Comparison of ENCODE assay signal across 7 mouse cellular contexts in genomic region chrX:163958467-163958875, GRCm38 (mm10). TPM values are rescaled to one million over a fixed set of nuclear protein-coding genes. Genes with fewer than 3 reads are reported as not detected.
DNase-seq lines count a peak whose midpoint lies in the region; ATAC-seq and TF ChIP-seq lines count a peak whose summit lies in the region.

Gene Zrsr2 (minus strand): TSS chrX:163958661.

- 20% methylated on average over 29 of the region's 29 CpGs for WGBS in intestine, embryonic 15.5 days
- WGBS in midbrain, embryonic 12.5 days, result 19% methylated on average over 27 of the region's 29 CpGs
- 19% methylated on average over 29 of the region's 29 CpGs for WGBS in small intestine, adult 2 months

- no peaks in the 10 kb centered on the region for H3K27me3 ChIP-seq in intestine, embryonic 15.5 days (replicated peaks)
- H3K27me3 ChIP-seq in midbrain, embryonic 12.5 days, result peaks cover 10% of the 10 kb centered on the region
- H3K27me3 ChIP-seq in small intestine, adult 2 months (ENCODE audit: control insufficient read depth, insufficient read depth, low read length), result no peaks in the 10 kb centered on the region

- H3K4me2 ChIP-seq in intestine, embryonic 15.5 days (replicated peaks), result peak within 1 kb of the TSS; percentile 55
- H3K4me2 ChIP-seq in midbrain, embryonic 12.5 days (replicated peaks), result peak within 1 kb of the TSS; percentile 58

- H3K27ac ChIP-seq in intestine, embryonic 15.5 days, result peak within 1 kb of the TSS; percentile 97
- peak within 1 kb of the TSS; percentile 92 for H3K27ac ChIP-seq in midbrain, embryonic 12.5 days (replicated peaks)
- peak within 1 kb of the TSS; percentile 98 for H3K27ac ChIP-seq in small intestine, adult 2 months (ENCODE audit: insufficient read depth, low read depth, low read length)

- ATAC-seq in intestine, embryonic 15.5 days, result peak; percentile 97
- ATAC-seq in midbrain, embryonic 12.5 days (ENCODE audit: low FRiP score, low read depth), result peak; percentile 96

- no peaks in the 10 kb centered on the region for H3K4me1 ChIP-seq in intestine, embryonic 15.5 days (replicated peaks)
- 0 out of 2 replicates have a peak, but pooled peaks cover 4% of the 10 kb centered on the region for H3K4me1 ChIP-seq in midbrain, embryonic 12.5 days
- H3K4me1 ChIP-seq in small intestine, adult 2 months (ENCODE audit: control insufficient read depth, insufficient read depth, insufficient read length, low read length), result peaks cover 2% of the 10 kb centered on the region

- H3K9me3 ChIP-seq in intestine, embryonic 15.5 days, result no peaks in the 10 kb centered on the region
- no peaks in the 10 kb centered on the region for H3K9me3 ChIP-seq in midbrain, embryonic 12.5 days

- TF ChIP-seq CTCF in small intestine, adult 2 months (IDR thresholded peaks at IDR 0.05; ENCODE audit: extremely low read depth, insufficient read length, insufficient replicate concordance, low read depth, low read length), result no peak

- peak within 1 kb of the TSS; percentile 79 for H3K9ac ChIP-seq in intestine, embryonic 15.5 days
- H3K9ac ChIP-seq in midbrain, embryonic 12.5 days (replicated peaks), result peak within 1 kb of the TSS; percentile 62

- peak; percentile 73 for DNase-seq in adrenal gland, adult 8-10 months
- DNase-seq in embryo, embryonic 11.5 days (ENCODE audit: low read depth, low spot score), result peak; percentile 83
- peak; percentile 71 to 77 for DNase-seq in gastrocnemius, postnatal 36 days
- peak; percentile 86 for DNase-seq in left cerebral cortex, postnatal 4 days

- no peaks in the 10 kb centered on the region for H3K36me3 ChIP-seq in intestine, embryonic 15.5 days
- H3K36me3 ChIP-seq in midbrain, embryonic 12.5 days, result peaks cover 7% of the 10 kb centered on the region; the same call in 1 of the 2 replicates
- peaks cover 13% of the 10 kb centered on the region for H3K36me3 ChIP-seq in small intestine, adult 2 months (ENCODE audit: control insufficient read depth, insufficient read depth, low read length)

- peak within 1 kb of the TSS; percentile 61 for H3K4me3 ChIP-seq in intestine, embryonic 15.5 days (replicated peaks)
- H3K4me3 ChIP-seq in midbrain, embryonic 12.5 days, result peak within 1 kb of the TSS; percentile 65
- H3K4me3 ChIP-seq in small intestine, adult 2 months (ENCODE audit: low read depth, low read length), result peak within 1 kb of the TSS; percentile 97

- intact Hi-C loops in gastrocnemius, postnatal 36 days (cut with DNase I), result loop anchor here (2.0 kb wide), 1 partner anchor 50 kb away; the partner anchor contains the start of gene Ap1s2
- intact Hi-C loops in left cerebral cortex, postnatal 4 days (cut with DNase I), result no loop called here

- TF ChIP-seq POLR2A in small intestine, adult 2 months (IDR thresholded peaks at IDR 0.05; ENCODE audit: low read depth, low read length), result no peak

RNA-seq across cellular contexts. Expression of gene Zrsr2, which starts in this region (rescaled TPM):
- 10 to 100 TPM; 19.7 to 34.1 (median 32.8) TPM for total RNA-seq in adrenal gland, adult 8-10 months (2022)
- total RNA-seq in gastrocnemius, postnatal 36 days (2021), result 10 to 100 TPM; 12.9 to 15.1 TPM
- polyA plus RNA-seq in intestine, embryonic 15.5 days (2015; fragmentation: Nextera tagmentation; extraction: Ambion mirVana), result 48.4 and 56.2 TPM in 2 replicates
- total RNA-seq in left cerebral cortex, postnatal 4 days (2021), result 10 to 100 TPM; 33.7 to 38.4 TPM
- polyA plus RNA-seq in midbrain, embryonic 12.5 days (2016; fragmentation: Nextera tagmentation; extraction: Ambion mirVana), result 70.3 and 74.3 TPM in 2 replicates
- polyA plus RNA-seq in small intestine, adult 2 months (2012; rRNA removed), result 1.4 and 6.5 TPM in 2 replicates

Comparison
In these comparisons a context has a peak if more than half of its experiments do, and no peak if none do; other contexts are left out.
1. Peak in every context shown above with its lines: DNase-seq, ATAC-seq, H3K4me3 ChIP-seq and H3K27ac ChIP-seq.